Mouse (Mus musculus): ENCODE results near the gene Mmgt1.

Gene Mmgt1

GRCm38 (mm10) chrX:56597887-56598640, at the start of gene Mmgt1:
Gene Mmgt1 (minus strand): TSS chrX:56598069.
- 4% methylated on average over 44 of the region's 44 CpGs for WGBS

- WGBS = 21% methylated on average over 1 of the region's 1 CpGs
These were observed 42.2 kb upstream of the Mmgt1 start for GRCm38 (mm10) chrX:56640066-56640465.

GRCm38 (mm10) chrX:56636185-56636584, 38.3 kb upstream of the Mmgt1 start:
- WGBS = 90% methylated on average over 5 of the region's 5 CpGs

- WGBS = 91% methylated on average over 2 of the region's 2 CpGs
These were observed 17.4 kb upstream of the Mmgt1 start for GRCm38 (mm10) chrX:56615236-56615635.

GRCm38 (mm10) chrX:56610318-56610694, 12.4 kb upstream of the Mmgt1 start:
- 8% methylated on average over 13 of the region's 13 CpGs for WGBS

GRCm38 (mm10) chrX:56609623-56610317, 11.9 kb upstream of the Mmgt1 start, which contains the start of gene Slc9a6:
Gene Slc9a6 (plus strand): TSS chrX:56609757.
- 6% methylated on average over 48 of the region's 50 CpGs for WGBS

GRCm38 (mm10) chrX:56609285-56609622, 11.4 kb upstream of the Mmgt1 start:
- 24% methylated on average over 7 of the region's 7 CpGs for WGBS

- WGBS = 84% methylated on average over 7 of the region's 7 CpGs
These were observed 9.3 kb upstream of the Mmgt1 start for GRCm38 (mm10) chrX:56607032-56607710.

GRCm38 (mm10) chrX:56606536-56606935, 8.7 kb upstream of the Mmgt1 start:
- 89% methylated on average over 2 of the region's 2 CpGs for WGBS

- WGBS = 9% methylated on average over 25 of the region's 25 CpGs
These were observed 516 bp downstream of the Mmgt1 start for GRCm38 (mm10) chrX:56597219-56597886.

GRCm38 (mm10) chrX:56578200-56578599, 19.7 kb downstream of the Mmgt1 start:
- WGBS = 38% methylated on average over 2 of the region's 2 CpGs

- 23% methylated on average over 6 of the region's 6 CpGs for WGBS
These were observed 25.4 kb downstream of the Mmgt1 start for GRCm38 (mm10) chrX:56572465-56572864.

GRCm38 (mm10) chrX:56553584-56553983, 44.3 kb downstream of the Mmgt1 start:
- WGBS = 85% methylated on average over 3 of the region's 3 CpGs

GRCm38 (mm10) chrX:56549506-56549905, 48.4 kb downstream of the Mmgt1 start, which contains the start of gene Gm648:
Gene Gm648 (minus strand): TSS chrX:56549606.
- WGBS = 87% methylated on average over 7 of the region's 7 CpGs

GRCm38 (mm10) chrX:56537162-56537561, 60.7 kb downstream of the Mmgt1 start:
- WGBS = 48% methylated on average over 4 of the region's 4 CpGs
